Mouse (Mus musculus): Measurements from ENCODE around the gene Rapgef1. TPM values are rescaled to one million over a fixed set of nuclear protein-coding genes. Genes with fewer than 3 reads are reported as not detected.

Gene Rapgef1
- polyA plus RNA-seq, 1 experiment, result 75.1 TPM

DNA sequence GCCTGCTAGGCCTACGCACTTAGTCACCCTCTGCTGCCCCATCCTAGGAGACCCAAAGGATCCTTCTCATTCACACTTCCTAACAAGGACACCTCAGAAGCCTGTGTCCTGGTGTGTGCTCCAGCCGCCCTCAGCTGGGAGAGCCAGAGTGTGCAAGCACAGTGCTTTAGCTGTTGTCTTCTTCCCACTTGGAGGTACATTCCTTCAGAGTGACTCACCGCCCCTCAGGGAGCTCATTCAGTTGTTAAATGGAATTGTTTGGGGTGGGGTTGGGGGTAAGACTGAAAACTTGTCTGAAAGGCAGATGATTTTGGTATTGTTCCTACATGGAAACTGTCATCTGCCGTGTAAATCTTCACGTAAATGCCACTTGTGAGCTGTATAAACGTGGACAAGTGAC lies 72.0 kb downstream of the Rapgef1 start:
- Histone ChIP-seq H3K27ac (ENCODE audit: insufficient read depth, low read length) (no peak overlapping the region), H3K4me3 (ENCODE audit: extremely low read depth, insufficient read depth, insufficient read length) (no peak overlapping the region), H3K27me3 (ENCODE audit: control insufficient read depth, insufficient read depth, low read length) (no peaks in the 10 kb centered on the region), H3K36me3 (ENCODE audit: control insufficient read depth, insufficient read depth, low read length) (peaks cover 38% of the 10 kb centered on the region), H3K4me1 (ENCODE audit: control insufficient read depth, insufficient read depth, insufficient read length) (peaks cover 12% of the 10 kb centered on the region; the same call in 1 of the 2 replicates)
- 89% methylated on average over 6 of the region's 6 CpGs for WGBS
- TF ChIP-seq POLR2A (IDR thresholded peaks at IDR 0.05; ENCODE audit: low read depth, low read length) (no peak), CTCF (IDR thresholded peaks at IDR 0.05; ENCODE audit: extremely low read depth, insufficient read depth, insufficient read length, insufficient replicate concordance) (no peak)
- no peak for DNase-seq (ENCODE audit: low read depth in 1 of 2, low spot score in 2 of 2)

DNA sequence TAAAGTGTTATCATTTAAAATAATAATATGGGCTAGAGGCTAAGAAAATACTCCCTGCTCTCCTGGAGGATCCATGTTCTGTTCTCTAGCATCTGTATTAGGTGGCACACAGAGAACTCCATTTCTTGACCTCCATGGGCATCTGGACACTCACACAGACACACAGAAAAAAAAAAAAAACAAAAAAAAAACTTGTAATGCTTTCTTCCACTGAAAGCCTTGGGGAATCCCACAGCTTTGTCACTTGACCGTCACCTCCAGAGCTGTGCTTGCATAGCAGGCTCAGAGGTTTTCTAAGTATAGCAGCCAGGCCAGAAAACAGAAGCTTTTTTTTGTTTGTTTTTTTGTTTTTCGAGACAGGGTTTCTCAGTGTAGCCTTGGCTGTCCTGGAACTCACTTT lies 72.7 kb downstream of the Rapgef1 start:
- Histone ChIP-seq H3K27ac (ENCODE audit: insufficient read depth, low read length) (no peak overlapping the region), H3K36me3 (ENCODE audit: control insufficient read depth, insufficient read depth, low read length) (peaks cover 35% of the 10 kb centered on the region), H3K4me1 (ENCODE audit: control insufficient read depth, insufficient read depth, insufficient read length) (peaks cover 12% of the 10 kb centered on the region; the same call in 1 of the 2 replicates), H3K4me3 (ENCODE audit: extremely low read depth, insufficient read depth, insufficient read length) (no peak overlapping the region), H3K27me3 (ENCODE audit: control insufficient read depth, insufficient read depth, low read length) (no peaks in the 10 kb centered on the region)
- TF ChIP-seq POLR2A (IDR thresholded peaks at IDR 0.05; ENCODE audit: low read depth, low read length) (no peak), CTCF (IDR thresholded peaks at IDR 0.05; ENCODE audit: extremely low read depth, insufficient read depth, insufficient read length, insufficient replicate concordance) (no peak)
- 88% methylated on average over 2 of the region's 2 CpGs for WGBS
- no peak for DNase-seq (ENCODE audit: low read depth in 1 of 2, low spot score in 2 of 2)

DNA sequence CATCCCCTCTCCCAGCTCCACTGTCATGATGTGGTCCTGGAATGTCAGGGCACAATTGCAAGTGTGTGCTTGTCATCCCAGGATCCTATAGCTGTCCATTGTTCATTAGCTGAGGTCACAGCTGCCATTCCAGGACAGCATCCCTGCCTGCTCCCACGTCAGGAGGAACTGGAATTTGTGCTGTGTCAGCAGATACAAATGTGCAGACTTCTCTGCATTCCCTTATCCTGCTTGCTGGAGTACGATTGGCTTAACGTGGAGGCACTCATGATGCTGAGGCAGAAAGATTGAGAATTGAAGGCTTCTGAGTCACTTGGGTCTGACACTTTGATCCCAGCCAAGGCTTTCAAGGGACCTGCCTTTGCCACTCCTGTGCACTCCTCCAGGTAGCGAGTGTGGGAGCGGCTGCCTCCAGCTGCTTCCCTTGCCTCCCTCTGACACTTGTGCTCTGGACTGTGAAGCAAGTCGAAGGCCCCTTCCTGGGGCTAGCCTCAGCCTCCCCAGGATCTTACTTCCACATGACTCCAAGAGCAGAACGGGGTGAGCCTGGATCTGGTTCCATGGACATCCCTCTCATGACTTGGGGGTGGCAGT lies 76.8 kb downstream of the Rapgef1 start:
- TF ChIP-seq CTCF (IDR thresholded peaks at IDR 0.05; ENCODE audit: extremely low read depth, insufficient read depth, insufficient read length, insufficient replicate concordance), result no peak
- no peak for TF ChIP-seq POLR2A (IDR thresholded peaks at IDR 0.05; ENCODE audit: low read depth, low read length)
- Histone ChIP-seq H3K4me3 (ENCODE audit: extremely low read depth, insufficient read depth, insufficient read length) (no peak overlapping the region), H3K36me3 (ENCODE audit: control insufficient read depth, insufficient read depth, low read length) (peaks cover 31% of the 10 kb centered on the region), H3K27ac (ENCODE audit: insufficient read depth, low read length) (0 out of 2 replicates have a peak overlapping the region, but pooled peaks have one; percentile 19), H3K4me1 (ENCODE audit: control insufficient read depth, insufficient read depth, insufficient read length) (peaks cover 22% of the 10 kb centered on the region; the same call in 1 of the 2 replicates), H3K27me3 (ENCODE audit: control insufficient read depth, insufficient read depth, low read length) (no peaks in the 10 kb centered on the region)
- WGBS, result 93% methylated on average over 7 of the region's 7 CpGs
- no peak for DNase-seq (ENCODE audit: low read depth in 1 of 2, low spot score in 2 of 2)

- WGBS, result 25% methylated on average over 6 of the region's 6 CpGs
- DNase-seq (ENCODE audit: low read depth in 1 of 2, low spot score in 2 of 2), result peak; percentile 18 to 20
- Histone ChIP-seq H3K36me3 (ENCODE audit: control insufficient read depth, insufficient read depth, low read length) (peaks cover 34% of the 10 kb centered on the region), H3K27ac (ENCODE audit: insufficient read depth, low read length) (peak overlapping the region; percentile 95), H3K27me3 (ENCODE audit: control insufficient read depth, insufficient read depth, low read length) (no peaks in the 10 kb centered on the region), H3K4me1 (ENCODE audit: control insufficient read depth, insufficient read depth, insufficient read length) (peaks cover 20% of the 10 kb centered on the region; the same call in 1 of the 2 replicates), H3K4me3 (ENCODE audit: extremely low read depth, insufficient read depth, insufficient read length) (no peak overlapping the region)
- TF ChIP-seq CTCF (IDR thresholded peaks at IDR 0.05; ENCODE audit: extremely low read depth, insufficient read depth, insufficient read length, insufficient replicate concordance) (no peak), POLR2A (IDR thresholded peaks at IDR 0.05; ENCODE audit: low read depth, low read length) (no peak)
These were observed 79.1 kb downstream of the Rapgef1 start for GRCm38 (mm10) chr2:29698421-29699290.

DNA sequence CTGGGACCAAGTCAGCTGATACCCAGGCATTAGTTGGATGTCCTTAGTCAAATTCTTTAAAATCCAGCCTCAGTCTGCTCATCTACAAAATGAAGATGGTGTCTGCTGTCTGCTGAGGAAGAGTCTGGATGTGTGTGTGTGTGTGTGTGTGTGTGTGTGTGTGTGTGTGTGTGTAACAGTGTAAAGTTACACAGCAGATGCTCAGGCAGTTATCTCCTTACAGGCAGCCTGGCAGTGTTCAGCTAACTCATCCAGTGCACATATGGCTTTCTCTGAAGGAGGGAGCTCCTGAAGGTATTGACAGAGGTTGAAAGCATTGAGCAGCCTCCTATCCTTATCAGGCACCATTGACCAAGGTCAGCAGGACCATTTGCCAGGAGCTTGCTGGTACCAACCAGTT lies 81.4 kb downstream of the Rapgef1 start:
- Histone ChIP-seq H3K27me3 (ENCODE audit: control insufficient read depth, insufficient read depth, low read length) (no peaks in the 10 kb centered on the region), H3K36me3 (ENCODE audit: control insufficient read depth, insufficient read depth, low read length) (peaks cover 42% of the 10 kb centered on the region), H3K4me3 (ENCODE audit: extremely low read depth, insufficient read depth, insufficient read length) (no peak overlapping the region), H3K4me1 (ENCODE audit: control insufficient read depth, insufficient read depth, insufficient read length) (peaks cover 18% of the 10 kb centered on the region; the same call in 1 of the 2 replicates), H3K27ac (ENCODE audit: insufficient read depth, low read length) (no peak overlapping the region)
- no peak for TF ChIP-seq CTCF (IDR thresholded peaks at IDR 0.05; ENCODE audit: extremely low read depth, insufficient read depth, insufficient read length, insufficient replicate concordance)
- no peak for TF ChIP-seq POLR2A (IDR thresholded peaks at IDR 0.05; ENCODE audit: low read depth, low read length)
- no peak for DNase-seq (ENCODE audit: low read depth in 1 of 2, low spot score in 2 of 2)

DNA sequence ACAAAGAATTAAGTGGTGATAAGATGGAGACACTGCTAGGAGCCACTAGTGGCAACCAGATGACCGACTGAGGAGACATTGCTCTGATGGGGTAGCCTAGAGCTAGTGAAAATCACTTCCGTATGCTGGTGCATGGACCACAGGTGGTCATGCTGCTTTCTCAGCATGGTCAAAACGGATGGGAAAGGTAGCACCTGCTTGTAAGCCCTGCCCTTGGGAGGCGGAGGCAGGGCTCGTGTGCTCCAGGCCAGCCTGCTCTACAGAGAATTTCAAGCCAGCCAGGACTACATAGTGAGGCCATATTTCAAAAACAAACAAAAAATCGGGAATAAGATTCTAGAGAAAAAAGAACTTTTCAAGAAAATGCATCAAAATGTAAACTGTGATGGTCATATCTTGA lies 81.9 kb downstream of the Rapgef1 start:
- WGBS, result 88% methylated on average over 6 of the region's 6 CpGs
- H3K27ac ChIP-seq (ENCODE audit: insufficient read depth, low read length), result no peak overlapping the region
- no peak overlapping the region for H3K4me3 ChIP-seq (ENCODE audit: extremely low read depth, insufficient read depth, insufficient read length)
- H3K36me3 ChIP-seq (ENCODE audit: control insufficient read depth, insufficient read depth, low read length), result peaks cover 41% of the 10 kb centered on the region
- no peaks in the 10 kb centered on the region for H3K27me3 ChIP-seq (ENCODE audit: control insufficient read depth, insufficient read depth, low read length)
- no peak for TF ChIP-seq POLR2A (IDR thresholded peaks at IDR 0.05; ENCODE audit: low read depth, low read length)
- TF ChIP-seq CTCF (IDR thresholded peaks at IDR 0.05; ENCODE audit: extremely low read depth, insufficient read depth, insufficient read length, insufficient replicate concordance), result no peak
- H3K4me1 ChIP-seq (ENCODE audit: control insufficient read depth, insufficient read depth, insufficient read length), result peaks cover 20% of the 10 kb centered on the region; the same call in 1 of the 2 replicates
- DNase-seq (ENCODE audit: low read depth in 1 of 2, low spot score in 2 of 2), result no peak

Data from spleen, adult 2 months (tissue).